Mouse (Mus musculus): ENCODE results near the gene Adarb2. TPM values are rescaled to one million over a fixed set of nuclear protein-coding genes. Genes with fewer than 3 reads are reported as not detected.
A peak's percentile ranks its signal among the peaks of the same experiment; 100 is the strongest.
"Not testable (repeated sequence)": the region's sequence is repeated elsewhere in the genome, so short reads cannot be mapped to it uniquely, and the experiment has no call there.

Gene Adarb2
- polyA plus RNA-seq, 1 experiment from 2014 or later = 25.7 TPM

GRCm38 (mm10) chr13:8567111-8568026, 364.7 kb downstream of the Adarb2 start:
- WGBS = 56% methylated on average over 15 of the region's 15 CpGs
- H3K4me2 ChIP-seq = no peak overlapping the region
- H3K9me3 ChIP-seq = no peaks in the 10 kb centered on the region
- no peak overlapping the region for H3K4me3 ChIP-seq
- H3K4me1 ChIP-seq (replicated peaks) = peaks cover 3% of the 10 kb centered on the region
- H3K9ac ChIP-seq = no peak overlapping the region
- no peaks in the 10 kb centered on the region for H3K36me3 ChIP-seq
- H3K27me3 ChIP-seq = no peaks in the 10 kb centered on the region
- H3K27ac ChIP-seq (replicated peaks) = no peak overlapping the region
- ATAC-seq (ENCODE audit: low FRiP score, low read depth) = peak; percentile 52

- WGBS = 73% methylated on average over 13 of the region's 13 CpGs
- no peak overlapping the region for H3K9ac ChIP-seq
- H3K4me1 ChIP-seq (replicated peaks) = no peaks in the 10 kb centered on the region; the same call in none of the 2 replicates
- no peaks in the 10 kb centered on the region for H3K9me3 ChIP-seq
- no peak overlapping the region for H3K4me3 ChIP-seq
- no peak overlapping the region for H3K27ac ChIP-seq (replicated peaks)
- no peaks in the 10 kb centered on the region for H3K36me3 ChIP-seq
- no peak for ATAC-seq (ENCODE audit: low FRiP score, low read depth)
- no peak overlapping the region for H3K4me2 ChIP-seq
- H3K27me3 ChIP-seq = no peaks in the 10 kb centered on the region
Observed at GRCm38 (mm10) chr13:8570269-8570668, 367.6 kb downstream of the Adarb2 start.

DNA sequence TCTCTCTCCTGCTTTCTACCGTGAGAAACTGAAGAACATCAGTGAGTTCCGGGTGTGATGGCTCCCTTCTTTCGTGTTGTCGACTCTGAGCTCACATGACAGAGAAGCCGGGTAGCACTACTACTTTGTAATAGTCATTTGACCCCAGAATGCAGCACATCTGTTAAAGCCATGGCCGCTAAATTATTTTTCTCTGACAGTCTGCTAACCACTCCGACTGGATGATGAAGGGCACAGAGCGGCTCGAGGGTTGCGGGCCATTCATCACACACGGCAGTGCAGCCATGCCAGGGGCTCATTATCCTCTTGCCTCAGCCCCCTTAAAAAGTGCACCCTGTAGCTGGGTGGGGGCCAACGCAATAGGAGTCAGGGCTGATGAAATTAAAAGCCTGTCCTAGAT, 371.2 kb downstream of the Adarb2 start:
- no peak overlapping the region for H3K4me3 ChIP-seq
- WGBS = 76% methylated on average over 12 of the region's 12 CpGs
- H3K36me3 ChIP-seq = no peaks in the 10 kb centered on the region
- H3K4me2 ChIP-seq = no peak overlapping the region
- H3K27ac ChIP-seq (replicated peaks) = no peak overlapping the region
- H3K9ac ChIP-seq = no peak overlapping the region
- ATAC-seq (ENCODE audit: low FRiP score, low read depth) = peak; percentile 42; the same call in 1 of the 2 replicates
- H3K9me3 ChIP-seq = no peaks in the 10 kb centered on the region
- no peaks in the 10 kb centered on the region for H3K27me3 ChIP-seq
- H3K4me1 ChIP-seq (replicated peaks) = no peaks in the 10 kb centered on the region

DNA sequence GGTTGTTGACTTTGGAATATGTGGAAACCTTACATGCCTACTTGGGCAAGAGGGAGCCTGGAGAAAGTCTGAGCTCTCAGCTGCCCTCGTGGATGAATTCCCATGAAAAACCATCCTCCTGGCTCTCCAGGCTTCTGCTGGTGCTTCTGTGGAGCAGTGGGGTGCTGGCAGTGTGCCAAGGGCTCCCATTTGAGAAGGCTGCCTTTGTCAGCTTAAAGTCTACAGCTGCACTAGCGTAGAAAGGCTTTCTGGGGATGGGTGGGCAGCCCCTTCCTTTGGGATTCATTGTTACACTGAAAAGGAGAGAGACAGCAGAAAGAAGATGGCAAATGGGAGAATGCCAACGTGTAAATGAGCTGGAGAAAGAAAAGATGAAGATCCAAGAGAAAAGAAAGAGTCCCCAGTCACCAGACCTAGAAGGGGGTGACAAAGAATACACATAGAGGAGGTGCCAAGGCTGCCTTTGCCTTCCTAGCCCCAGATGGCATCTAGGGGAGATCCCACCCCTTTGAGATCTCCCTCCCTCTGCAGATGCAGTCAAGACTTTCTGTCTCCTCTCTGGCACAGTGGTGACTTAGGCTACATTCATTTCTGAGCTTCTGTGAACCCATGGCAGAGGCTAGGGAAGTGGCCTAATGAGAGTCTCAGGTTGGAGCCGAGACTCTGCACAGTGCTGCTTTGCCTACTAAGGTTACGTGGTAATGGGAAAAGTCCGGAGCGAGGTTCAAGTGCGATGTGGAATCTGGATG, 381.8 kb downstream of the Adarb2 start:
- H3K27ac ChIP-seq (replicated peaks) = no peak overlapping the region
- ATAC-seq (ENCODE audit: low FRiP score, low read depth) = peak; percentile 72
- no peak overlapping the region for H3K9ac ChIP-seq
- H3K36me3 ChIP-seq = no peaks in the 10 kb centered on the region
- WGBS = 69% methylated on average over 8 of the region's 8 CpGs
- no peak overlapping the region for H3K4me3 ChIP-seq
- H3K4me2 ChIP-seq = no peak overlapping the region
- H3K9me3 ChIP-seq = no peaks in the 10 kb centered on the region
- H3K4me1 ChIP-seq (replicated peaks) = no peaks in the 10 kb centered on the region
- H3K27me3 ChIP-seq = no peaks in the 10 kb centered on the region

DNA sequence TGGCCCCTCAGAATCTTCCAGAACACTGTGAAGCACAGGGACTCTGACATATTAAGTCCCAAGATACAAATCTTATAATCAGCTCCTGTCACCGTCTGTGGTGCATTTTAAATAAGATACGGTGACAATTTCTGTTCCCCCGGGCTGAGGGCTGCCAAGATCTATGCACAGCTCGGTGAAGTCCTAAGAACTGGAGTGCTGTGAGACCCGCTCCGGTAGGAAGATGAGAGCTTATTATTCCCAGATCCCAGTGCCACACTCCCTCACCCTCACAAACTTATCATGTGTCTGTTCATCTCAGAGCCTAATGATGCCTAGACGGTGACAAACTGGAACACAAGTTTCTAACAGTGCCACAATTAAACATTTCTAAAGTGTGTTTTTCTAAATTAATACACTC, 384.8 kb downstream of the Adarb2 start:
- H3K27me3 ChIP-seq = no peaks in the 10 kb centered on the region
- 64% methylated on average over 7 of the region's 7 CpGs for WGBS

GRCm38 (mm10) chr13:8590460-8590859, 387.8 kb downstream of the Adarb2 start:
- no peaks in the 10 kb centered on the region for H3K36me3 ChIP-seq
- 74% methylated on average over 3 of the region's 3 CpGs for WGBS

More for the DNA sequence above, 384.8 kb downstream of the Adarb2 start:
- Histone ChIP-seq H3K36me3 (no peaks in the 10 kb centered on the region), H3K9me3 (no peaks in the 10 kb centered on the region), H3K27ac (replicated peaks) (no peak overlapping the region), H3K4me3 (no peak overlapping the region), H3K9ac (no peak overlapping the region), H3K4me2 (no peak overlapping the region), H3K4me1 (replicated peaks) (no peaks in the 10 kb centered on the region)
- 0 out of 2 replicates have a peak, but pooled peaks have one; percentile 39 for ATAC-seq (ENCODE audit: low FRiP score, low read depth)

DNA sequence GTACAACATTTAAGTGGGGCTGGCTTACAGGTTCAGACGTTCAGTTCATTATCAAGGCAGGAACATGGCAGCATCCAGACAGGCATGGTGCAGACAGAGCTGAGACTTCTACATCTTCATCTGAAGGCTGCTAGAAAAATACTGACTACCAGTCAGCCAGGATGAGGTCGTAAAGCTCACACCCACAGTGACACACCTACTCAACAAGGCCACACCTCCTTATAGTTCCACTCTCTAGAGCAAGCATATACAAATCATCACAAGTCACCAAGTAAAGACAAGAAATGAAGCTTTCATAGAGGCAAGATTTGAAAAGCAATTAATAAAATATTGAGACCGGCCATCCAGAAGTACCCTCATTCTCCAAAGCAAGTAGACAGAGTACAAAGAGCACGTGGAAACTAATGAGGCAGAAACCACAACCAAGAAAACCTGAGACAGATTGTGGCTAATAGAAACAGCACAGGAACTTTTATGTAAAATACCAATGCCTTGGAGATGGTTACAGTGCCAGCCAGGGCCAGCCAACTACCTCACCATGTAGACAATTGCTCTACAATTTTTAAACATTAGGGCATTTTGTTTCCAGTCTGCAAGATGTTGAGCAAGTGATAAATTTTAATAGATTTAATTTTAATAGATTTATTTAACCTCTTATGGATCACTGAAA, 394.4 kb downstream of the Adarb2 start:
- H3K4me2 ChIP-seq = no peak overlapping the region
- no peak overlapping the region for H3K27ac ChIP-seq (replicated peaks)
- no peaks in the 10 kb centered on the region; the same call in 1 of the 2 replicates for H3K4me1 ChIP-seq (replicated peaks)
- no peak overlapping the region for H3K4me3 ChIP-seq
- no peak overlapping the region for H3K9ac ChIP-seq
- ATAC-seq (ENCODE audit: low FRiP score, low read depth) = no peak
- H3K9me3 ChIP-seq = no peaks in the 10 kb centered on the region
- no peaks in the 10 kb centered on the region for H3K27me3 ChIP-seq
- 62% methylated on average over 4 of the region's 4 CpGs for WGBS
- no peaks in the 10 kb centered on the region for H3K36me3 ChIP-seq

More at GRCm38 (mm10) chr13:8590460-8590859, 387.8 kb downstream of the Adarb2 start:
- ATAC-seq (ENCODE audit: low FRiP score, low read depth) = no peak
- Histone ChIP-seq H3K4me3 (no peak overlapping the region), H3K27ac (replicated peaks) (no peak overlapping the region), H3K4me2 (no peak overlapping the region), H3K4me1 (replicated peaks) (no peaks in the 10 kb centered on the region; the same call in 1 of the 2 replicates), H3K9me3 (no peaks in the 10 kb centered on the region), H3K27me3 (no peaks in the 10 kb centered on the region), H3K9ac (no peak overlapping the region)

GRCm38 (mm10) chr13:8597647-8598017, 395.0 kb downstream of the Adarb2 start:
- Histone ChIP-seq H3K9ac (no peak overlapping the region), H3K27me3 (no peaks in the 10 kb centered on the region), H3K27ac (replicated peaks) (no peak overlapping the region), H3K36me3 (no peaks in the 10 kb centered on the region), H3K4me2 (no peak overlapping the region), H3K4me1 (replicated peaks) (no peaks in the 10 kb centered on the region; the same call in 1 of the 2 replicates), H3K9me3 (no peaks in the 10 kb centered on the region), H3K4me3 (no peak overlapping the region)
- no peak for ATAC-seq (ENCODE audit: low FRiP score, low read depth)
- WGBS = 53% methylated on average over 6 of the region's 6 CpGs

GRCm38 (mm10) chr13:8605645-8606044, 403.0 kb downstream of the Adarb2 start:
- H3K4me2 ChIP-seq = no peak overlapping the region
- ATAC-seq (ENCODE audit: low FRiP score, low read depth) = no peak
- WGBS = 89% methylated on average over 2 of the region's 2 CpGs

DNA sequence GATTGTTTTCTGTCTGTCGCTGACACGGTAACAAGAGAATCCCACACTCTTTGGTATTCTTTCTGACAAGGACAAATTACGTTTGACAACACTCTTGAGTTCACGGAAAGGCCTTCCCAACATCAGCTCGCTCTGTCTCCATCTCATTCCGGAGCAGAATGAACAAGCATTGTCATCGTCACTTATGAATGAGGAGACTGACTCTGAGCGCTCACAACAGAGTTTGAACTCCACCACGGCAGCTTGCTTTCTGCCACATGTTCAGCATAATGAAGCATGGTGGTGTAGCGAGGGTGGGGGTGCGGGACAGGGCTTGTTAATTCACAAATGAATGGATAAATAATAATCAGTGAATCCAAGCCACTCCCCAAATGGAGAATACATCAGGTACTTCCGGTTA, 405.4 kb downstream of the Adarb2 start:
- no peak overlapping the region for H3K9ac ChIP-seq
- 51% methylated on average over 12 of the region's 12 CpGs for WGBS

More at GRCm38 (mm10) chr13:8605645-8606044, 403.0 kb downstream of the Adarb2 start:
- Histone ChIP-seq H3K36me3 (no peaks in the 10 kb centered on the region), H3K27me3 (no peaks in the 10 kb centered on the region), H3K27ac (replicated peaks) (no peak overlapping the region), H3K9ac (no peak overlapping the region), H3K4me1 (replicated peaks) (no peaks in the 10 kb centered on the region), H3K9me3 (no peaks in the 10 kb centered on the region), H3K4me3 (no peak overlapping the region)

GRCm38 (mm10) chr13:8608918-8609317, 406.3 kb downstream of the Adarb2 start:
- H3K4me2 ChIP-seq; ATAC-seq (ENCODE audit: low FRiP score, low read depth); H3K27me3 ChIP-seq; H3K27ac ChIP-seq (replicated peaks); H3K9me3 ChIP-seq; H3K36me3 ChIP-seq; H3K4me1 ChIP-seq (replicated peaks); H3K9ac ChIP-seq; H3K4me3 ChIP-seq: not testable (repeated sequence)
- 89% methylated on average over 6 of the region's 6 CpGs for WGBS

More for the DNA sequence above, 405.4 kb downstream of the Adarb2 start:
- Histone ChIP-seq H3K4me2 (no peak overlapping the region), H3K27me3 (no peaks in the 10 kb centered on the region), H3K9me3 (no peaks in the 10 kb centered on the region), H3K4me1 (replicated peaks) (no peaks in the 10 kb centered on the region; the same call in 1 of the 2 replicates), H3K27ac (replicated peaks) (no peak overlapping the region), H3K36me3 (no peaks in the 10 kb centered on the region), H3K4me3 (no peak overlapping the region)
- ATAC-seq (ENCODE audit: low FRiP score, low read depth) = no peak
